Mouse (Mus musculus) thymus, postnatal 0 days (tissue): ENCODE data around the gene Pten. TPM values are rescaled to one million over a fixed set of nuclear protein-coding genes. Genes with fewer than 3 reads are reported as not detected.

Experiments used
- polyA plus RNA-seq: library from polyadenylated mRNA; unstranded; fragments of >200 nt; fragmentation: Nextera tagmentation; extraction: Ambion mirVana; gene quantifications from 2 replicates; pipeline ENCODE4 v1.2.1, GENCODE M21; 2015

Pten gene
- polyA plus RNA-seq, 1 experiment from 2014 or later = 22.9 TPM

Other genes with a start within 250 kb of the Pten start
- gene Papss2, start 161.7 kb upstream of the Pten start, polyA plus RNA-seq = 2.7 TPM in 2 replicates
- 76.7 and 77.8 TPM in 2 replicates for gene Atad1, start 17.7 kb upstream of the Pten start, polyA plus RNA-seq